Mouse (Mus musculus) gastrocnemius, postnatal 14 days (tissue): ENCODE measurements around the gene Srcin1. TPM values are rescaled to one million over a fixed set of nuclear protein-coding genes. Genes with fewer than 3 reads are reported as not detected.

ENCODE experiments used
- DNase-seq: peaks from one replicate; pipeline ENCODE4 v3.0.0; 2021; ENCODE audit warnings: mixed read lengths
- intact Hi-C: fragments of 180-260 bp; cut with DNase I; formaldehyde crosslinking; loops from one replicate; pipeline ENCODE4 v1.15.1; 2025; ENCODE audit warnings: low total_unique reads
- total RNA-seq, 2 experiments: library from RNA; stranded (reverse); gene quantifications; 2 replicates each; pipeline ENCODE4 v1.2.3; 2021

The Srcin1 gene
- total RNA-seq, 2 experiments from 2014 or later: 0.51 to 0.64 TPM

DNA sequence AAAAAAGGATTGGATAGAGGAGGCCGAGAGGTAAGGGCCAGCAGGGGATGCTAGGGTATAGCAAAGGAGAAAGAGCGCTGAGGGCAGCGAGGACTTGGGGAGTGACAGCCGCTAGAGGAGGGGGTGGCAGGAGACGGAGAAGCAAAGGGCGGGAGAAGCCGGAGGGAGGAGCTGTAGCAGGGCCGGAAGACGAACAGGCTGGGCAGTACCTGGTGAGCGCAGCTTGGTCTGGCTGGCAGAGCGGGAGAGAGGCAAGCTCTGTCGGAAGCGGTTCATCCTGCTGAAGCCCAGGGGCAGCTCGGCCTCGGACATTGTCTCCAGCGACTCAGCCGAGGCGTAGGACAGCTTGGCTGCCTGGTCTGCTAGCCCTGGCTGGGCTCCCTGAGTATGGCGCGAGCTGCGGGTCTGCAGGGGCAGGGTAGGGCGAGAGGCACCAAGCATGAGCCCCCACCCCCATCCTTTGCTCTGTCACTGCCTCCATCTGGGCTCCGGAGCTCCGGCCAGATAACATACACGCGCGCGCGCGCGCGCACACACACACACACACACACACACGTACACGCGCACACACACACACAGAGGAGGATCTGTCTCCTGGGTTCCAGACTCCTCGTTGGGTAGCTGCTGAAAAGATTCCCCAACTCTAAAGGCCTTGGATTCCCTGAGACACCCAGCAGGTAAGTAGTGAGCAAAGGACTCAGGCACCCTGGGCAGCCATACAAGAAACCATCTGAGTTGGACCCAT is 39.0 kb downstream of the Srcin1 start:
- intact Hi-C loops: no loop called here
- DNase-seq: no peak

DNA sequence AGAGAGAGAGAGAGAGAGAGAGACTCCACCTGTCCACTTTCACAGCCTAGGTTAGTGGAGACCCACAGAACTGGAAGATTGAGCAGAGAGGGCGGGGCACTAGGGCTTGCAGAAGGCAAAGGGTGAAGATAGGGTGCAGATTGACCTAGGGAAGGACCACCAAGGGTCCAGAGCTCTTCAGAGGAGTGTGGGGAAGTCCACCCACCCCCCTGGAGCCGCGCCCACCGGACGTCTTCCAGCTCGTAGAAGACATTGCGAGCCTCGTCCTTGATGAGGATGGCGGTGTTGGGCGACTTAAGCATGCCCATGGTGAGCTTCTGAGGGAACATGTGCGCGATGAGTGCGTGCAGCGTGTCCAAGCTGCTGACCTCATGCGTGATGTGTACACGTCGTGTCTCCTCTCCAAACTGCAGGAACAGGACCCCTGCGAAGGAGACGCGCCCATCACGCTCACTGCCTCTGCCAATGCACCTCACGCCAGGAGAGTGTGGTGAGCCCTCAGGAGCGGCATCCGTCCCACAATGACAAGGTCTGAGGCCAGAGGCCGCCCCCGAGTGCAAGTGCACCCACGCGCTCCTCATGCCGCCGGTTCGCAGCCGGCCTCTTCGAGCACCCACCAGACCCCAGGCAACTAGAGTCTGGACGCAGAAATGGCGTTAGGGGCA is 39.8 kb downstream of the Srcin1 start:
- intact Hi-C loops: no loop called here
- DNase-seq: no peak

DNA sequence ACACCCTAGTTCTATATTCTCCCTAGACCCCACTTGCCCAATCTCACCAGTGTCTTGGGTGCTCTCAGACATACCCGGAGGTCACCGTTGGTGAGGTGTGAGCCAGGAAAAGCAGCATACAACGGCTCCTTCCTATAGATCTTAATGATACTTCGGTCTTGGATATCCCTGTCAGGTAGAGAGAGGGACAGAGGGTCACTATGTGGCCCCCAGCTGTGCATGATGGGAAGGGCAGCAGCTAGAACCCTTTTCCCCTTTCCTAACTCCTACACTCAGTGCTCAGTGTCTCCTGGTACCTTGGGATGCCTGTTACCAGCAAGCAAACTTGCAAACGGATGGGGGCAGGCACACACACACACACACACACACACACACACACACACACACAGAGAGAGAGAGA is 40.3 kb downstream of the Srcin1 start:
- intact Hi-C loops: no loop called here
- DNase-seq: no peak

GRCm38 (mm10) chr11:97535308-97535630 is 40.7 kb downstream of the Srcin1 start:
- no peak for DNase-seq
- intact Hi-C loops: no loop called here

GRCm38 (mm10) chr11:97534442-97535307 is 41.3 kb downstream of the Srcin1 start:
- DNase-seq: no peak
- intact Hi-C loops: loop anchor here (5.0 kb wide), 1 partner anchor 83 kb away; no protein-coding TSS in a partner anchor

GRCm38 (mm10) chr11:97533653-97534052 is 42.3 kb downstream of the Srcin1 start:
- no peak for DNase-seq

GRCm38 (mm10) chr11:97532950-97533582 is 42.9 kb downstream of the Srcin1 start:
- intact Hi-C loops: loop anchor here (5.0 kb wide), 1 partner anchor 84 kb away; no protein-coding TSS in a partner anchor

More at GRCm38 (mm10) chr11:97533653-97534052, 42.3 kb downstream of the Srcin1 start:
- intact Hi-C loops: loop anchor here (5.0 kb wide), 1 partner anchor 84 kb away; no protein-coding TSS in a partner anchor

GRCm38 (mm10) chr11:97532354-97532753 is 43.6 kb downstream of the Srcin1 start:
- intact Hi-C loops: loop anchor here (5.0 kb wide), 1 partner anchor 85 kb away; no protein-coding TSS in a partner anchor
- DNase-seq: no peak

More at GRCm38 (mm10) chr11:97532950-97533582, 42.9 kb downstream of the Srcin1 start:
- DNase-seq: no peak

DNA sequence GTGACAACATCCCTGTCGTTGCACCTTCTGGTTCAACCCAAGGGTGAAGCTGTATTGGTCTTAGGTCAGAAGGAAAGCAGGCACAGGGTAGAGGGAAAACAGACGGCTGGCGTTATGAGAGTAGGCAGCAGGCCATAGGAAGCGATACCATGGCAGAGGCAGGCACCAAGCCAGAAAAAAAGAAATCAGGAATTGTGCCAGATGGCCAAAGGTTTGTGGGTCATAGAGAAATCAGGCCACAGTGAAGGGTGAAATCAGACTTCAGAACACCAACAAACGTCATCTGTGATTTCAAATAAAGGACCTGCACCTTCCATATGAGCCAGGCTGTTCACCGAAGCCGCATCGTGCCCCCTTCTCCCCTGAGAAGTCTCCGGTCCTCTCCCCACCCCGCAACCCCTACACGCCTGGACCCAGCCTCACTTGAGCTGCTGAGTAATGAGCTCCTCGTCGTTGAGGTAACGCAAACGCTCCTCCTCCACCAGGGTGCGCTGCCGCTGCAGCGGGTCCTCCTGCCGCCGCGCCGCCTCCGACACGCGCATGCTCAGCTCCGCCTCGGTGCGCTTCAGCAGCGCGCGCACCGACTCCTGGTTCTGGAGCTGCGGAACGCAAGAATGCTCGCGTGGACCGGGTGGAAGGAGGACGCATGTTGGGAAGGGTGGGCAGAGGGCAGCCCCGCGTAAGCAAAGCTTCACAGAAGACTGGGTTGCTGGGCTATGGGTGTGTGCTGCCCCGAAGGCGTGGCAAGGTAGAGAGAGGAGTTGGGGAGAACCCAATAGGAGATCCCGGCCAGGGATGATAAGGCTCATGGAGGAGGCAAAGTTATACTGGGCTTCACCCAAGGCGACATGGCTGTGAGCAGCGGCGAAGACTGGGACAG is 44.4 kb downstream of the Srcin1 start:
- peak; percentile 91 for DNase-seq
- intact Hi-C loops: loop anchor here (2.0 to 5.0 kb wide), 2 partner anchors 25 to 86 kb away; no protein-coding TSS in a partner anchor

GRCm38 (mm10) chr11:97530961-97531360 is 45.0 kb downstream of the Srcin1 start:
- intact Hi-C loops: loop anchor here (2.0 to 5.0 kb wide), 2 partner anchors 26 to 86 kb away; no protein-coding TSS in a partner anchor
- no peak for DNase-seq

GRCm38 (mm10) chr11:97530069-97530468 is 45.9 kb downstream of the Srcin1 start:
- intact Hi-C loops: loop anchor here (2.0 to 5.0 kb wide), 2 partner anchors 27 to 87 kb away; no protein-coding TSS in a partner anchor

GRCm38 (mm10) chr11:97528282-97528808 is 47.6 kb downstream of the Srcin1 start:
- DNase-seq: no peak
- intact Hi-C loops: no loop called here

More at GRCm38 (mm10) chr11:97530069-97530468, 45.9 kb downstream of the Srcin1 start:
- DNase-seq: no peak

DNA sequence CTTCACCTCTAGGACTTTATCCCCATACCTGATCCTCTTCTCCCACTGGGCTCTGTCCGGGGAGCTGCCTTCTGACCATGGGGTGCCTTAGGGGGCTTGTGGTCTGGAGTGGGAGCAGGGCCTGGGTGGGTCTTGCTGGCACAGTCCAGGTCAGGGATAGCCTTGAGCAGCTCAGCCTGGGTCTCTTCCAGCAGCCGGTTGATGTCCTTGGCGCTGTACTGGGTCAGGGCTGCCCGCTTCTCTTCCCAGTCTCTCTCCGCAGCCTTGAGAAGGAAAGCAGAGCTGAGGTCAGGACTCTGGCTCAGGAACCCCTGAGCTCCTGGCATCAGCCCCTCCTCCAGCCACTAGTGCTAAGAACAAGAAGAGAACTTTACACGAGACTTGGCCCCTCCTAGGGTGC is 50.7 kb downstream of the Srcin1 start:
- intact Hi-C loops: no loop called here
- no peak for DNase-seq

DNA sequence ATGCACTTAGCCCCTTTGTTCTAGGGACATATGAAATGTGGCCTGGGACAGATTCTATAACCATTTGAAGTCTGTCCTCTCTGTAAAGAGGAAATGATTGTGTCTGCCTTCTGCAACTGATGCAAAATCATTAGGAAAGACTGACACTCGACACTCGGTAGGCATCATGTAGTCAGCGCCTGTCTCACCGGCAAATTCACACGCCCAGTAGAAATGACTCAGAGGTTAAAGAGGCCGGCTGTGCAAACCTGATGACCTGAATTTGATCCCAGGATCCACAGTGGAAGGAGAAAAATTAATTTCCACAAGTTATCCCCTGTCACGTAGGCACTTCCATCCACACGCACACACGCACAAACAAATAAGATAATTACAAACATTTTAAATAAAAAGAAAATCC is 51.7 kb downstream of the Srcin1 start:
- intact Hi-C loops: loop anchor here (5.0 kb wide), 1 partner anchor 33 kb away; no protein-coding TSS in a partner anchor
- DNase-seq: no peak

DNA sequence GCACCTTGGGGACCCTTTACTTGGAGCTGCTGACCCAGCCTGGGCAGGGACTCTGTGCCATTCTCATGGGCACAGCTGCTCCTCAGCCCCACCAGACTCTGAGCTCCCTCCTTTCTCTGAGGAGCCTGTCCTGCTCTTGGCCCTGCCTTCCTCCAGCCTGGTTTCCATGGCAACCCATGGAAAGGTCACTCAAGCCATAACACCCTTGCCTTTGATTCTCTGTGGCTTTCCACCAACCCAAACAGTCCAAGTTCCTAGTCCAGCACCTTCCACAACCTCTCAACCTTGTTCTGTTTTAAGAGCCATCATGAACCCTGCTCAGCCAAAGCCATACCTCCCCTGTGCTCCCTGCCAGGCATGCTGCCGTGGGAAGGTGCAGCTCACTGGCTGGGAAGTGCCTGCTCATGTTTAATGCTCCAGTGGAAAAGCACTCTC is 52.1 kb downstream of the Srcin1 start:
- no peak for DNase-seq
- intact Hi-C loops: loop anchor here (5.0 kb wide), 1 partner anchor 33 kb away; no protein-coding TSS in a partner anchor

DNA sequence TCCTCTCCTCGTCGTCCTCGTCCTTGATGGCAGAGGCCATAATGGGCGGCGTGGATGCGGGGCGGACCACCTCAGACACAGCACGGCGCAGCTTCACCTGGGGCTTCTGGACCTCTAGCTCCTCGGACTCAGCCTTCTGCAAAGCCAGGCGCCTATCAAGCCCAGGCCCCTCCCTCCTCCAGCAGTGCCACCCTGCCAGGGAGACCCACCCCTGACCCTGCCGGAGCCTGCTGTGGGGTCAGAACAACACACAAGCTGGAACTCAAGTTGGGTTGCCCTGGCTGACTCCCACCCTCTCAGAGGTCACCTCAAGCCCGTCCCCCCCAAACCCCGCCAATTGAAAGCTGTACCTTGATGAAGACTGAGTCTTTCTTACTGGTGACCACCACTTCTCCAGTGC is 52.9 kb downstream of the Srcin1 start:
- intact Hi-C loops: loop anchor here (5.0 kb wide), 1 partner anchor 34 kb away; no protein-coding TSS in a partner anchor
- no peak for DNase-seq

DNA sequence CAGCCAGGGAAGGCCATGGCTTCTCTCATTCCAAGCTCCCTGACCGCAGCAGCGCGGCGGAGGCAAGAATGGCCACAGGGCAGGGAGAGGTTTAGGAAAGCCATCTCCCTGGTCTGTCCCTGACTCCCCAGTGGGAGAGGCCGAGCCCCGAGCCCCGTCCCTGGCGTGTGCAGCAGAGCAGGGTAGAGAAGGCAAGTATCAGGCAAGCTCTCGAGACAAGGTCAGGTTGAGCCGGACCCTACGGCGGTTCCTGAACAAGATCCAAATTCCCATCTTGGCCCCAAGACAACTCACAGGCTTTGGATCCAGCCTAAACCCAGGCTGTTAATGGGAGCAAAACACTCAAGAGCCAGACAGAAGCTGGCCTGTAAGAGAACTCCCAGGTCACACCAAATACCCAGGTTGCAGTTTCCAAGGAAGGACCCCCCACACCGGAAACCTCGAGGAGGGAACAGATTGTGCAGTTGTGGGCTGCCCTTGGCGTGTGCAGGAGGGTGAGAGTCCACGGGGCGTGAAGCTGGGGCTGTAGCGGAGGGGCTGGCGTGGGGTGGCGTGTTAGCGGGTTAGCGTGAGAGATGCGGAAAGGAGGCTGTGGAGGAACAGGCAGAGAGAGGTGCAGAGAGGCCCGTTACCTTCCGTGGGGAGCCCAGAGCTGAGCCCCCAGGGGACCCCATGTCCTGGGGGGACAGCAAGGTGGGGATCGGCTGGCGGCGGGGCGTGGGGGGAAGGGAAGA is 54.1 kb downstream of the Srcin1 start:
- no peak for DNase-seq
- intact Hi-C loops: loop anchor here (5.0 kb wide), 1 partner anchor 35 kb away; no protein-coding TSS in a partner anchor
